Mouse (Mus musculus) B cell, adult 2 months (primary cell): Measurements from ENCODE around the gene Abcb6.

Experiments used
- DNase-seq, 2 experiments: peaks; one replicate each; pipeline ENCODE4 v3.0.0; 2022

Abcb6 gene

GRCm38 (mm10) chr1:75192452-75192851 lies 12.3 kb upstream of the Abcb6 start:
- peak; percentile 22 to 29 for DNase-seq

DNA sequence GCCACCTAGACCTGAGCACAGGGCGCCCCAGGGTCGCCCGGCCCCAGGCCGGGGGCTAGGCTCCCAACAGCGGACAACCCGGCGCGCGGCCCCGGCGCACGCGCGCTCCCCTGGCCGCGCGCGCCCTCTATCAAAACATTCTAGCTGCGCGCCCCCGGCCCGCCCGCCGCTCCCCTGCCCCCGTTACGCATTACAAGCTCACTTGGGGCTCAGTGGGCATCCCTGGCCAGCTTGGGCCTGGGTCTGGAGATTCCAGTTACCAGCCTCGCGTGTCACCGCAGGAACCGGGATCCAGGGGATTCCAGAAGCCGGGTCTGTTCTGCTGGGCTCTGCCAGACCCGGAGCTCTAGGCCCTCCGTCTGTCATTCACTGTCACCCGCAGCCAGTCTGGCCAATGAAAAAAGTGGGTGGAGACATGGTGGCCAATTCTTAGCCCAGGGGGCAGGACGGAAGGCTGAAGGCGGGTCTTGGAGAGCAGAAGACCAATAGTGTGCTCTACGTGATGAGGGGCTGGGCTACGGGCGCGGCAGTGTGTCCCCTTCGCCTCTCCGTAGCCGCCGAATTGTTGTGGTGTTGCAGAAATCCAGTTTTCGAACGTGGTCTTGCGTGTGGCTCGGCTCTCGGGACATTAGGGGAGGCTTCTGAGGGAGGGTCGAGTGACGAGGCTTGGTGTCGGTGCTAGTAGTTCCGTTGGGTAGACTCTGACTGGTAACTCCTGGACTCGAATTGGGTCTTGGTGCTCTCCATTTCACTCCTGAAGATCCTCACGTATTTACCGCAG lies 11.6 kb upstream of the Abcb6 start, which contains the start of the genes Ankzf1 and Atg9a:
TSS of gene Ankzf1 (plus strand) at position 530 of the 781 bp plus-strand sequence.
TSS of gene Atg9a (minus strand) at position 575 of the 781 bp plus-strand sequence.
- peak; percentile 90 to 93 for DNase-seq

- DNase-seq = no peak
Measured at GRCm38 (mm10) chr1:75191258-75191621, 11.0 kb upstream of the Abcb6 start.

DNA sequence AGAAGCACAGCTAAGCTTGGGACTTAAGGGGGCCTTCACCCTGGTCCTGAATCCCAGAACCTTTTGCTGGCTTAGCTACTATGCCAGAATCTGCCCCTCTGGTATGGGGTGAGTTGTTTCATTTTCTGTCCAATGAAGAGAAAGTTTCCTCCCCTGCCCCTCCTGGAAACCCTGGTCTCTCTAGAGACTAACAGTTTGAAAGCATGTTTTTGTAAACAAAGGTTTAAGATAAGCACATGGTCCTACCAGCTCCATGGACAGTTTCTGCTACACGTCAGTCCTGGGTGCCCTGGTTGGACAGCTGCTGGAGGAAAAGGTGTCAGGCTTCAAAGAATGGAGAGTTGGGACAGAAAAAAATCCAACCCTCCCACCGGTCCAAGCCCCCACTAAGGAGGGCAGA lies 10.4 kb upstream of the Abcb6 start:
- DNase-seq = no peak

DNA sequence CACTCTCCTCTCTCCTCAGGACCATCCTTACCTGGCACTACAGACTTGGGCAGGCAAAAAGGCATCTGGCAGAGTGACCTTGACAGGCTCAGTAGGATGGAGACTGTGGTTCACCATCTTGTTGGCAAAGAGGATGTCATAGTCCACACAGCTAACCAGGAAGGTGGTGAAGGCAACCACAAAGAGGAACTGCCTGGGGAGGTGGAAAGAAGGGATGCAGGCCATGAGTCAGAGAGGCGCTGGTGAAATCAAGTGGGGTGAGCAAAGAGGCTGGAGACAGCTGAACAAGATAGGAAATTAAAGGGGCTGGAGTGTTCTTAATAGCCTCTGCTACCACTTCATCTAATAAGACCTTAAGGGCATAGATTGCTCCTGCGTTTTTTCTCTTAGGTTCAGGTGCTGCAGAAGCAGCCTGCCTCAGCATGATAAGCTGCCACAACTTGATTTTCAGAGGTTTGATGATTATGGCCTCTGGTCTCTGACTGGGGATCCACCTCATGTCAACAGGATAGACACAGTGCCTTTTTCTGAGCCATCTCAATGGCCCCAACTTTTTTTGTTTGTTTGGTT lies 7.8 kb upstream of the Abcb6 start:
- no peak for DNase-seq

- no peak for DNase-seq
Measured at GRCm38 (mm10) chr1:75187126-75187525, 6.9 kb upstream of the Abcb6 start.

- no peak for DNase-seq
Measured at GRCm38 (mm10) chr1:75185495-75185894, 5.3 kb upstream of the Abcb6 start.

DNA sequence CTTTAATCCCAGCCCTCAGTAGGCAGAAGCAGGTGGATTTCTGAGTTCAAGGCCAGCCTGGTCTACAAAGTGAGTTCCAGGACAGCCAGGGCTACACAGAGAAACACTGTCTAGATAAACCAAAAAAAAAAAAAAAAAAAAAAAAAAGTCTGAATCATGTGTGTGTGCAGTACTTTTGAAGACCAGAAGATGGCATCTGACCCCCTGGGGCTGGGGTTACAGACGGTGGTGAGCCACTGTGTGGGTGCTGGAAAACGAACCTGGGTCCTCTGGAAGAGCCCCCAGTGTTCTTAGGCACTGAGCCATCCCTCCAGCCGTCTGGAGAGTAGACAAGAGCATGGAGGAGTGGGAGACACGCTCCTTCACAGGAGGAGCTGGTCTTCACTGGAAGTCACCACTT lies 2.0 kb upstream of the Abcb6 start:
- no peak for DNase-seq

- no peak for DNase-seq
Measured at GRCm38 (mm10) chr1:75181377-75181870, 1.2 kb upstream of the Abcb6 start.

GRCm38 (mm10) chr1:75180741-75181140 lies 549 bp upstream of the Abcb6 start:
- DNase-seq = no peak

GRCm38 (mm10) chr1:75179334-75180104 lies 673 bp downstream of the Abcb6 start:
- DNase-seq = peak in 1 of 2 experiments; percentile 45

DNA sequence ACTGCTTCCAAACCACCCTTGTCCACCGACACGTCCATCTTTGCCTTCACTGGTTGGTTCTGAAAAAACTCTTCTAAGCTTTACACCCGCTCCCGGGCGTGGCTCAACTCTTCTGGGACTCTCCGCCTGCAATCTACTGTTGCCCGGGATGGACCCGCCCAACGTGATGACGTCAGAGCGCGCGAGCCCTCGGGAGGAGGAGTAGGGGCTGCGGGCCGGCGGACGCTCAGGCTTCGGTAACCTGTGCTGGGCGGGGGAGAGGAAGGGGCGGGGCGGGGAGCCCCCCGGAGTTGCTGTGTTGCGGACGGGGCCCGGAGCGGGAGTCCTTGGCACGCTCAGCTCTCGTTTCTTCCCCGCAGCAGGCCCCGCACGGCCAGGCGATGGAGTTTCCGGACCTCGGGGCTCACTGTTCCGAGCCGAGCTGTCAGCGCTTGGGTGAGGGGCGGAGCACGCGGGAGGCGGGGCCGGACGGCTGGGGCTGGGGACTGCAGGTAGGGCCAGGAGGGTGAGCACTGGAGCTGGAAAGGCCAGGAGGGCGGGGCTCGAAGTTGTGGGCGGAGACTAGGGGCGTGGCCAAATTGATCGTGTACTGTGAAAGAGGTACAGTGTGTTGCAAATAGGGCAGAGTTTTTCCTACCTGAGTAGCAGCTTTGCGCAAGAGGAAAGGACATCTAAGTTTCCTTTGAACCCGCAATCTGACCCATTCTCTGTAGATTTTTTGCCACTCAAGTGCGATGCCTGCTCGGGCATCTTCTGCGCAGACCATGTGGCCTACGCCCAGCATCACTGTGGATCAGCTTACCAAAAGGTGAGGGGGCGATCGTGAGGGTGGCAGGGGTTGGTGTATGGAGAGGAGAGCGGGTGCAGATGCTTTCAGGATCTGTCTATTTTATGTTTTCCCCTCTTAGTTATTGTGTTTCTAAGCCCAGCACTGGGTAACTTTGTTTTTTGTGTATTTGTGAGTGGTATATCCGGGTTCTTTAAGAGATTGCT lies 11.4 kb downstream of the Abcb6 start, which contains the start of gene Zfand2b:
TSS of gene Zfand2b (plus strand) at position 175 of the 993 bp plus-strand sequence.
- peak; percentile 99 for DNase-seq

- no peak for DNase-seq
Measured at GRCm38 (mm10) chr1:75168093-75168471, 12.1 kb downstream of the Abcb6 start.

- DNase-seq = no peak
Measured at GRCm38 (mm10) chr1:75160256-75160617, 20.0 kb downstream of the Abcb6 start.

GRCm38 (mm10) chr1:75159540-75160255 lies 20.5 kb downstream of the Abcb6 start:
- no peak for DNase-seq

DNA sequence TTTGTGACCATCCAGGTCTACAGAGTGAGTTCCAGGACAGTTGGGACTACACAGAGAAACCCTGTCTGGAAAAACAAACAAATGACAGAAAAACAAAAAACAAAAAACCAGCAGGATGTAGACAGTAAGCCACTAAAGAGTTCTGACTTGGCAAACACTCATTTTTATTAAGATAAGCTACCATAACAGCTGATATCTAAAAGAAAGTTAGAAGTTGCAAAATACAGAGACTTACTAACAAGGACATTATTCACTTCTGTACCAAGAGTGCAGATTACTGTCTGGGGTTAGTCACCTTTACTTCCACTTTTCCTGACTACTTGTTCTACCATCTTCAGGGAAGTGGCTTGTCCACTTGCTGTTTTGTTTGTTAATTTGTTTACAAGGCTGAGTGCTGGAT lies 21.2 kb downstream of the Abcb6 start:
- DNase-seq = no peak

DNA sequence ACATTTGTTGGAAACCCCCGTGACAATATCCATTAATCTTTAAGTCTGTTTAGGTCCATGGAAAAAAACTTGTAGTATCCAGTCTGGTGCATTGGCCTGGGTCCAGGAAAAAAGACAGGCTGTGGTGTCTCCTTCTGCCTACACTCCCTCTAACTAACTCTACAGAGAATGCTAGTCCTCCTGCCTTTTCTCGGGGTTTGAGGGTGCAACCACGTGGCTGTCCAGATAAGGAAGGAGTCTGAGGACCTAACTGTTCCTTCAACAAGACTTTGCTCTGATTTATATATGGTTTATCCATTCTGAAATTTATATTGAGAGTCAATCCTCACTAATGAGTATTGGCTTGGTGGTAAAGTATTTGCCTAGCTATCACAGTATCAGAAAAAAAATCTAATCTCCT lies 24.4 kb downstream of the Abcb6 start:
- DNase-seq = no peak

DNA sequence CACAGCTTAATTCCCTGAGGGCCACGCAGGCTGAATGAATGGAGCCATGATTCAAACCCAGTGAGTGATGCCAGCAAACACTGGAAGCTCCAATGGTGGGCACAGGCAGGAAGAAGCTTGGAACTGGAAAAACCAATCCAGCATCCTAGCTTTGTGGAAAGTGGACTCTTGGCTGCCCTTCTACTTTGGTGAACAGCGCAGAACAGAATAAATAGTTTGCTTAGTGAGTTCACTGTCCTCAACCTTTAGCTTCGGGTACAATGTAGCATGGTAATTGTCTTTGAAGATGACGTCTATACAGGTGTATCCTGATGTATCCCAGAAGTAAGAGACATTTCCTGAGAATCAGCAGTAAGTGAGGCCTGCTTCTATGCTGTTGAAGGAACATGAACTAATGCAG lies 31.5 kb downstream of the Abcb6 start:
- no peak for DNase-seq

- DNase-seq = no peak
Measured at GRCm38 (mm10) chr1:75147411-75148135, 32.6 kb downstream of the Abcb6 start.

GRCm38 (mm10) chr1:75145589-75145988 lies 34.6 kb downstream of the Abcb6 start:
- no peak for DNase-seq
